Mouse (Mus musculus) C2C12 (cell line): Measurements from ENCODE around the gene Selenom. TPM values are rescaled to one million over a fixed set of nuclear protein-coding genes. Genes with fewer than 3 reads are reported as not detected.

Experiments used
- H3K27me3 ChIP-seq: one replicate; pipeline ENCODE4 v1.6.1; 2011; ENCODE audit not compliant: control insufficient read depth, insufficient read depth, insufficient read length
- H3K36me3 ChIP-seq: one replicate; pipeline ENCODE4 v1.6.1; 2011; ENCODE audit not compliant: control insufficient read depth, insufficient read depth
- H3K4me3 ChIP-seq: one replicate; pipeline ENCODE4 v1.5.1; 2011; ENCODE audit warnings: mild to moderate bottlenecking, control low read depth; ENCODE audit not compliant: poor library complexity, insufficient read depth, severe bottlenecking
- H3K79me2 ChIP-seq: one replicate; pipeline ENCODE4 v1.6.1; 2011; ENCODE audit not compliant: control insufficient read depth, insufficient read depth
- H3K79me3 ChIP-seq: one replicate; pipeline ENCODE4 v1.6.1; 2011; ENCODE audit warnings: low read depth, control low read depth
- H3ac ChIP-seq: one replicate; pipeline ENCODE3; 2011; ENCODE audit warnings: low read depth; ENCODE audit not compliant: control insufficient read depth, insufficient read length
- CEBPB ChIP-seq: IDR thresholded peaks from one replicate; pipeline ENCODE4 v1.6.1; 2011; ENCODE audit warnings: low read depth, mild to moderate bottlenecking, control low read depth, moderate library complexity
- CTCF ChIP-seq: IDR thresholded peaks from one replicate; pipeline ENCODE4 v1.5.1; 2011; ENCODE audit not compliant: control insufficient read depth, insufficient read depth, insufficient read length
- FOSL1 ChIP-seq: IDR thresholded peaks from one replicate; pipeline ENCODE4 v1.8.0; 2011; ENCODE audit warnings: mild to moderate bottlenecking, low read length; ENCODE audit not compliant: poor library complexity, insufficient read depth, severe bottlenecking
- MAX ChIP-seq: IDR thresholded peaks from one replicate; pipeline ENCODE4 v1.6.1; 2011; ENCODE audit warnings: mild to moderate bottlenecking, control low read depth
- MYOD1 ChIP-seq: IDR thresholded peaks from one replicate; pipeline ENCODE4 v1.6.1; 2011; ENCODE audit warnings: low read depth; ENCODE audit not compliant: control insufficient read depth, insufficient read length
- MYOG ChIP-seq: IDR thresholded peaks from one replicate; pipeline ENCODE4 v1.6.1; 2011; ENCODE audit not compliant: control insufficient read depth, insufficient read length; ENCODE audit errors: extremely low read depth
- USF1 ChIP-seq: IDR thresholded peaks from one replicate; pipeline ENCODE4 v1.6.1; 2011; ENCODE audit warnings: low read depth, mild to moderate bottlenecking, control low read depth, moderate library complexity
- polyA plus RNA-seq: library from polyadenylated mRNA; unstranded; fragments of >200 nt; fragmentation: generic; extraction: Trizol; gene quantifications from one replicate; pipeline ENCODE4 v1.2.1, GENCODE M21; 2012; ENCODE audit warnings: missing spikeins

The Selenom gene
- polyA plus RNA-seq, 1 experiment: 77.0 TPM

DNA sequence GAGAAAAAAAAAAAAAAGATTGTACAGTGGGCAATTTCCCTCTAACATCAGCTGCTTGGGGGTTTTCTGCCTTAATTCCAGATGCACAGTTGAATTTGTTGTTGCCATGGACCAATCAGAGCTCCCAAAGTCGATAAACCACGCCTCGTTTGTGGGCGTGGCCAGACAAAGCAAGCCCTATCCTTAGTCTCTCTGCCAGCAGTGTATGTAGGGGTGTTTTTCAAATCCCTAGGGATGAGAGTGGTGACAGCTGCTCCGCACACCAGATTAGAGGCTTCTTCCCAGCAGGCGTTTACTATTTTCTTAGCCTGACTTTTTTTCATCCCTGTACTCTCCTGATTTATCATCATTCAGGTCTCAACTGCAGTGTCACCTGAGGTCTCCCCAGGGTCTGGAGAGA lies 33.5 kb downstream of the Selenom start:
- H3K4me3 ChIP-seq: no peak overlapping the region
- no peaks in the 10 kb centered on the region for H3K36me3 ChIP-seq
- no peak for TF ChIP-seq MYOG
- TF ChIP-seq MYOD1: peak; percentile 56
- no peaks in the 10 kb centered on the region for H3K79me3 ChIP-seq
- H3K79me2 ChIP-seq: no peaks in the 10 kb centered on the region
- no peaks in the 10 kb centered on the region for H3K27me3 ChIP-seq
- H3ac ChIP-seq: no peak overlapping the region

DNA sequence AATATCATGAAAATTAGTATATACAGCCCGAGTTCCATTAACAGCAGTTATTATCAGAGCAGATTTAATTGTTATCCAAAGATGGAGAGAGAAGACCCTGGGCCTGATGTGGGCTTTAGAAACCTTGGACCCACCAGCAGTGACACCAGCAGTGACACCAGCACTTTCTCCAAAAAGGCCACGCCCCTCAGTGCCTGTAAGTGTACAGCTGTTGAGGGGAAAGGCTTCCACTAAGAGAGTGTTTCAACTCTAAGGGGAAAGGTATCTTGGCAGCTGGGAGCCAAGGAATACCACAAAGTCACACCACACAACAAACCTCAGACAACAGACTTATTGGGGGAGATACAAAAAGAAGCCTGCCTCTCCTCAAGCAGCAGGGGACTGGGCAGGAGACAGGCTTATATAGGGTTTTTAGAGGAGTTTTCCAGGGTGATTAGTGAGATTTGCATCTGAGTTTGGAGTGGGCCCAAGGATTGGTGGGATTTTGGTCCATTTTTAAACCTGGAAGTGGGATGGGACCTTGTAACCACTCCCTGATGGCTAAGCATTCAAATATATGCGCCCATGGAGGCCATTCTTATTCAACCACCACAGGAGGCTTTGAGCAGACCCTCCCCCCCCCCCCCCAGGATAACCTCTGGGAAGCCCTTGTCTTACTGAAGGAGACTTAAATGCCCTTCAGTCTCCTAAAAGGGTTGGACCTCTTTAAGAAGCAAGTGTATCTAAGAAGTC lies 34.2 kb downstream of the Selenom start:
- H3K36me3 ChIP-seq: no peaks in the 10 kb centered on the region
- no peak overlapping the region for H3ac ChIP-seq
- no peaks in the 10 kb centered on the region for H3K27me3 ChIP-seq
- no peaks in the 10 kb centered on the region for H3K79me3 ChIP-seq
- no peaks in the 10 kb centered on the region for H3K79me2 ChIP-seq
- TF ChIP-seq USF1 (no peak), CEBPB (no peak), CTCF (no peak), FOSL1 (no peak)
- no peak overlapping the region for H3K4me3 ChIP-seq

DNA sequence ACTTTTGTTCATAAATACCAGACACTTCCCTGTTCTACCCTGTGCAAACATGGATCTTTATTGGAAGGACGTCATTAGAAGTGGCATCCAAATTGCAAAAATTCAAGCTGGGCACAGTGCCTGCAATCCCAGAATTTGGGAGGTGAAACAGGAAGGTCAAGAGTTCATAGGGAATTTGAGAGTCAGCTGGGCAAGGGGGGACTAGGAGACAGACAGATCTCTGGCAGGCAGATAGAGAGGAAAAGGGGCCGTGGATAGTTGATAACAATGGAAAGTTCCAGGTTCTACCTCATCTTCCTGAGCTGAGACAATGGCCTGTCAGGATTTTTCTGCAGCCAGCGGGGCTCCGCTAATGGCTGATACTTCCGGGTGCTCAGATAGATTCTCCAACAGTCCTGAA lies 35.3 kb downstream of the Selenom start:
- H3K36me3 ChIP-seq: no peaks in the 10 kb centered on the region
- H3K27me3 ChIP-seq: no peaks in the 10 kb centered on the region
- no peak for TF ChIP-seq FOSL1
- no peak for TF ChIP-seq CEBPB
- no peak for TF ChIP-seq MYOG
- TF ChIP-seq CTCF: no peak
- no peak for TF ChIP-seq MYOD1
- no peak for TF ChIP-seq USF1
- no peak for TF ChIP-seq MAX
- no peak overlapping the region for H3ac ChIP-seq
- H3K4me3 ChIP-seq: no peak overlapping the region
- no peaks in the 10 kb centered on the region for H3K79me3 ChIP-seq
- H3K79me2 ChIP-seq: no peaks in the 10 kb centered on the region

DNA sequence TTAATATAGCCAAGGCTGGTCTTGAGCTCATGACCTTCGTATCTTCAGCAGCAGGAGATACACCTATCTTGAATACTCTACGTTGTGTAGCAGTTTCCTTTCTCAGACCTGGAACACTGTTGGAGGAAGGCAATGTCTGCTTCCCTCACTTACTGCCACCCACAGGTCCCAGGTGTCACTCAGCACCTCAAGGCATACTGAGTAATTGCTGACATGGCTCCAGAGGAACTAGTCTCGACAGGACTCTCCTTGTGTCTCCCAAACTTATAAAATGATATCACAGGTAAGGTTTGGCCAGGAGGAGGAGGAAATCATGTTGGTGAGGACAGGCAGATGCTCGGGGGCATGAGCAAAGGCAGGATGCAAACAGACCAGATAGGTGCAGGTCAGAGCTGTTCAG lies 40.5 kb downstream of the Selenom start:
- no peak overlapping the region for H3ac ChIP-seq
- H3K79me3 ChIP-seq: no peaks in the 10 kb centered on the region
- H3K36me3 ChIP-seq: no peaks in the 10 kb centered on the region
- no peaks in the 10 kb centered on the region for H3K79me2 ChIP-seq
- H3K4me3 ChIP-seq: no peak overlapping the region
- TF ChIP-seq CTCF: no peak
- no peak for TF ChIP-seq MYOG
- no peak for TF ChIP-seq FOSL1
- no peak for TF ChIP-seq MAX
- no peak for TF ChIP-seq CEBPB
- no peak for TF ChIP-seq MYOD1
- no peak for TF ChIP-seq USF1
- H3K27me3 ChIP-seq: no peaks in the 10 kb centered on the region

DNA sequence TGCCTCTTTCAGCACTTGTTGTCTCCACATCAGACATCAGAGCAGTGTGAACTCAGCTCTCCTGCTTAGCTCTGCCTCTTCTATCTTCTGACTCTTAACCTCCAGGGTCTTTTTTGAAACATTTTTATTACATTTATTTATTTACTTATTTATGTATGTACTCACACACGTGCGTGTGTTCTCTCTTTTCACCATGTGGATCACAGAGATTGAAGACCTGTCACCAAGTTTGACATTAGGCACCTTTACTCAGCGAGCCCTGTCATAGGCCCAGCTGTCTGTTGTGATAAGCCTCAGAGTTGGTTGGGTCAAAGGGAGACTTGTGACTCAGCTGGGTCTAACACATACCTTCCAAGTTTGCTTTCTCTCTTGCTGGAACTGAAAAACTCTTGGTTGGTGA lies 43.4 kb downstream of the Selenom start:
- Histone ChIP-seq H3K27me3 (no peaks in the 10 kb centered on the region), H3K4me3 (no peak overlapping the region), H3K79me2 (no peaks in the 10 kb centered on the region), H3K36me3 (no peaks in the 10 kb centered on the region), H3K79me3 (no peaks in the 10 kb centered on the region), H3ac (no peak overlapping the region)
- TF ChIP-seq CTCF (no peak), FOSL1 (no peak)

DNA sequence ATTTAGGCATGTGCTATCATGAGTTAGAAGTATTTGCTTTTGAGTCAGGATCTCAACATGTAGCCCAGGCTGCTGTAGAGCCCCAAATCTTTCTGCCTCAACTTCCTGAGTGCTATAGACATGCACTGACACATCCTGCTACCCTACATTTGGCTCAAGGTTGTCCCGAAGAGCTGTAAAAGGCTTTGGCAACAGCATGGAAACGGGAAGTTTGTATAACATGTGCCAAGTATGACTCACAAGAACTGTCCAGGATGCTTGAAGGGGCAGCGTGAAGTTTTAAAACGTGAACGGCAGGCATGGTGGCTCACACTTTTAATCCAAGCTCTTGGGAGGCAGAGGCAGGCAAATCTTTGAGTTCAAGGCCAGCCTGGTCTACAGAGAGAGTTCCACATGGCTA lies 45.7 kb downstream of the Selenom start:
- Histone ChIP-seq H3K4me3 (no peak overlapping the region), H3K36me3 (no peaks in the 10 kb centered on the region), H3K79me2 (no peaks in the 10 kb centered on the region), H3ac (no peak overlapping the region), H3K27me3 (no peaks in the 10 kb centered on the region), H3K79me3 (no peaks in the 10 kb centered on the region)
- TF ChIP-seq MYOD1: no peak
- TF ChIP-seq USF1: no peak
- peak; percentile 44 for TF ChIP-seq MAX
- TF ChIP-seq FOSL1: no peak

DNA sequence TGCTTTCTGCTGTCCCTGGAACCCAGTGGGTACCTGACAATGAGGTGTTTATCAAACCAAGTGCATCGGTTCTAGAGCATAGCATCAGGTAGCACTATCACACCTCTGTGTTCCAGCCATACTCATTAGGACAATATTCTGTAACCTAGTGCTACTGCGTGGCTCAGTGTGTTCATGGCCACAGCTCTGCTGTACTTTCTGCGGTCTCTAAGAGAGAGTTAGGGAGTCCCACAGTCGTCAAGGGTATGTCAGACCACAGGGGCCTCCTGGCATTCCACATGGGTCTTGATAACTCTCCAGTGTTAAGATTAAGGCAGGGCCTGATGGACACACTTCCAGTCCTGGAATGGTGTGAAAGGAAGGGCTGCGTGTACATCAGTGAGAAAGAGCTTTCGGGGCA lies 49.4 kb downstream of the Selenom start:
- no peaks in the 10 kb centered on the region for H3K79me2 ChIP-seq
- H3K36me3 ChIP-seq: no peaks in the 10 kb centered on the region
- no peaks in the 10 kb centered on the region for H3K27me3 ChIP-seq
- H3K4me3 ChIP-seq: no peak overlapping the region
- no peaks in the 10 kb centered on the region for H3K79me3 ChIP-seq
- no peak overlapping the region for H3ac ChIP-seq
- no peak for TF ChIP-seq MAX
- TF ChIP-seq MYOG: no peak
- no peak for TF ChIP-seq MYOD1
- no peak for TF ChIP-seq USF1
- TF ChIP-seq CTCF: no peak
- TF ChIP-seq FOSL1: no peak
- TF ChIP-seq CEBPB: no peak
